In the genomic region with DNA sequence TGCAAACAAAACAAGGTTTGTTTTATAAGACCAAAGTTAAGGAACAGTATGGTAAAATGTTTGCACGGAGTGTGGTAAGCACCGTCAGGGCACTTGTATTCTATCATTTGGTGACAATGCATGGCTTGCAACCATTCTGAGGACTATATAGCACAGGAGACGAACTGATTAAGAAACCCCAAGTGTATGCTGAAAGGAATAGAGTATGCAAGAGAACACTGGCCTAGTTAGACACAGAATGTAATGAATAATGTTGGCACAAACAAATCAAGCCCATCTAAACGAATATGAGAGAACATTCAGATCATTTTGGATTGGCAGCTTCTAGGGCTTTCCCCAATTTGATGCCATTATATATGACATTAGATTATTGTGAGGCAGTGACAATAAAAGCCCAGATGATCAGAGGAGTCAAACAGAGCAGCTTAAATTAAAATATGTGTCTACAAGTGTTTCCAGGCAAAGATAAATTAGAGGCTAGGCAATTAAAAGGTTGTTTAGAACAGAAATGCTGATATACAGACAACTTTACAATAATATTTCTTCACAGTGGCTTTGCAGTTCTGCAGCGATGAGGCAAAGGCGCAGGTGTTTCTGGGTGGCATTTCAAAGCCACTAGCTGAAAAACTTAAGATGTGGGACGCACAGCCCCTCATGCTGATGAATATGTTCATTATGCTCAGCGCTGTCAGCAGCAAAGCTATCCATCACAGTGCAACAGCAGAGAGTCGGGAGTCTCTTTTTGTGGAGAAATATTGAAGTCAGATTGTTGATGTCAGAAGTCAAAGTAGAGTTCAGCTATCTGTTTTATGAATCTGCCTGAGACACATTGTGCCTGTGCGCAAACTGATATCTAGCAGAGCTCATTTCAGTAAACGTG, we compare ENCODE assay signal across 22 mouse cellular contexts.
DNase-seq lines count a peak whose midpoint lies in the region; ATAC-seq and TF ChIP-seq lines count a peak whose summit lies in the region.
"Had no signal": no experiment of that assay in that cellular context is flagged by ENCODE, and none has a peak within 500 bp of the region (broad histone marks: within the 10 kb centered on the region; RNA-seq: fewer than 3 reads in every experiment).

No protein-coding gene starts in this region.

- no peaks in the 10 kb centered on the region for H3K9me3 ChIP-seq in hindbrain, embryonic 13.5 days
- no peaks in the 10 kb centered on the region for H3K9me3 ChIP-seq in hindbrain, embryonic 11.5 days (ENCODE audit: control insufficient read depth, low read length)
- no peaks in the 10 kb centered on the region for H3K9me3 ChIP-seq in forebrain, embryonic 11.5 days (ENCODE audit: control insufficient read depth, low read length)
- H3K9me3 ChIP-seq in forebrain, postnatal 0 days (ENCODE audit: low read length), result no peaks in the 10 kb centered on the region
- H3K9me3 ChIP-seq: hindbrain, embryonic 15.5 days; limb, embryonic 13.5 days; liver, embryonic 12.5 days; midbrain, embryonic 12.5 days; neural tube, embryonic 12.5 days had no signal

- peaks cover 10% of the 10 kb centered on the region for H3K4me1 ChIP-seq in hindbrain, embryonic 13.5 days (replicated peaks)
- no peaks in the 10 kb centered on the region for H3K4me1 ChIP-seq in hindbrain, embryonic 11.5 days (replicated peaks; ENCODE audit: control insufficient read depth, insufficient read depth, low read length)
- H3K4me1 ChIP-seq in forebrain, embryonic 11.5 days (replicated peaks; ENCODE audit: control insufficient read depth, insufficient read depth, low read length), result peaks cover 8% of the 10 kb centered on the region
- peaks cover 17% of the 10 kb centered on the region; the same call in 1 of the 2 replicates for H3K4me1 ChIP-seq in forebrain, postnatal 0 days (ENCODE audit: insufficient read depth)
- H3K4me1 ChIP-seq: limb, embryonic 13.5 days; liver, embryonic 12.5 days had no signal

- no peak overlapping the region for H3K27ac ChIP-seq in hindbrain, embryonic 13.5 days
- no peak overlapping the region for H3K27ac ChIP-seq in hindbrain, embryonic 11.5 days (ENCODE audit: low read depth, low read length)
- peak overlapping the region; percentile 51; the same call in 1 of the 2 replicates for H3K27ac ChIP-seq in forebrain, embryonic 11.5 days (ENCODE audit: low read depth, low read length)
- peak overlapping the region; percentile 80 for H3K27ac ChIP-seq in forebrain, postnatal 0 days (ENCODE audit: low read depth, low read length)
- H3K27ac ChIP-seq: heart, adult 2 months; hindbrain, embryonic 15.5 days; kidney, postnatal 0 days; limb, embryonic 13.5 days; liver, embryonic 12.5 days; midbrain, embryonic 12.5 days; neural tube, embryonic 12.5 days had no signal

- 52% methylated on average over 11 of the region's 11 CpGs for WGBS in hindbrain, embryonic 13.5 days
- WGBS in hindbrain, embryonic 11.5 days, result 64% methylated on average over 11 of the region's 11 CpGs
- 44% methylated on average over 11 of the region's 11 CpGs for WGBS in forebrain, embryonic 11.5 days
- WGBS in forebrain, postnatal 0 days, result 19% methylated on average over 11 of the region's 11 CpGs

- TF ChIP-seq CTCF in forebrain, postnatal 0 days (IDR thresholded peaks at IDR 0.05; ENCODE audit: low read depth), result no peak

- DNase-seq in hindbrain, embryonic 11.5 days (ENCODE audit: low spot score), result no peak
- peak; percentile 26 to 40 for DNase-seq in right cerebral cortex, adult 2 months (ENCODE audit: low spot score in 2 of 2)
- no peak for DNase-seq in right cerebral cortex, postnatal 14 days
- DNase-seq in forebrain, embryonic 11.5 days (ENCODE audit: low spot score), result no peak
- DNase-seq in forebrain, postnatal 0 days, result peak; percentile 75
- no peak for DNase-seq in gastrocnemius, postnatal 4 days (ENCODE audit: low spot score in 2 of 2)
- DNase-seq in heart, adult 9 months (ENCODE audit: low spot score in 2 of 2), result no peak
- DNase-seq: adrenal gland, postnatal 25 days; cerebellum, adult 9-11 months; gastrocnemius, postnatal 25 days; heart, adult 2 months; kidney, adult 2 months; lung, adult 18-20 months; lung, postnatal 14 days; thymus, postnatal 25 days had no signal

- ATAC-seq in hindbrain, embryonic 13.5 days (ENCODE audit: low FRiP score), result 0 out of 2 replicates have a peak, but pooled peaks have one; percentile 59
- no peak for ATAC-seq in hindbrain, embryonic 11.5 days (ENCODE audit: low FRiP score)
- ATAC-seq in forebrain, embryonic 11.5 days (replicated peaks; ENCODE audit: low FRiP score), result no peak
- ATAC-seq in forebrain, postnatal 0 days, result peak; percentile 70
- ATAC-seq: liver, embryonic 12.5 days had no signal

- no peak overlapping the region for H3K9ac ChIP-seq in hindbrain, embryonic 13.5 days
- H3K9ac ChIP-seq in hindbrain, embryonic 11.5 days (ENCODE audit: low read depth, low read length), result no peak overlapping the region
- peak overlapping the region; percentile 46; the same call in 1 of the 2 replicates for H3K9ac ChIP-seq in forebrain, embryonic 11.5 days (ENCODE audit: low read length)
- peak overlapping the region; percentile 32; the same call in 1 of the 2 replicates for H3K9ac ChIP-seq in forebrain, postnatal 0 days
- H3K9ac ChIP-seq: hindbrain, embryonic 15.5 days; limb, embryonic 13.5 days; liver, embryonic 12.5 days; midbrain, embryonic 12.5 days; neural tube, embryonic 12.5 days had no signal

- no peak overlapping the region for H3K4me2 ChIP-seq in hindbrain, embryonic 13.5 days
- no peak overlapping the region for H3K4me2 ChIP-seq in hindbrain, embryonic 11.5 days (replicated peaks; ENCODE audit: low read depth, low read length)
- H3K4me2 ChIP-seq in forebrain, embryonic 11.5 days (ENCODE audit: low read depth, low read length, severe bottlenecking), result 0 out of 2 replicates have a peak overlapping the region, but pooled peaks have one; percentile 1
- peak overlapping the region; percentile 36 for H3K4me2 ChIP-seq in forebrain, postnatal 0 days (ENCODE audit: low read depth)
- H3K4me2 ChIP-seq: hindbrain, embryonic 15.5 days; limb, embryonic 13.5 days; liver, embryonic 12.5 days; midbrain, embryonic 12.5 days; neural tube, embryonic 12.5 days had no signal

- no peak overlapping the region for H3K4me3 ChIP-seq in hindbrain, embryonic 13.5 days
- H3K4me3 ChIP-seq in hindbrain, embryonic 11.5 days (ENCODE audit: low read depth, low read length), result no peak overlapping the region
- no peak overlapping the region for H3K4me3 ChIP-seq in forebrain, embryonic 11.5 days (ENCODE audit: low read depth, low read length)
- H3K4me3 ChIP-seq in forebrain, postnatal 0 days (ENCODE audit: low read depth, low read length), result 0 out of 2 replicates have a peak overlapping the region, but pooled peaks have one; percentile 1
- H3K4me3 ChIP-seq: heart, adult 2 months; hindbrain, embryonic 15.5 days; limb, embryonic 13.5 days; liver, embryonic 12.5 days; midbrain, embryonic 12.5 days; neural tube, embryonic 12.5 days had no signal

- H3K27me3 ChIP-seq in hindbrain, embryonic 13.5 days, result no peaks in the 10 kb centered on the region
- H3K27me3 ChIP-seq in hindbrain, embryonic 11.5 days (ENCODE audit: control insufficient read depth, insufficient read depth, low read length), result no peaks in the 10 kb centered on the region
- no peaks in the 10 kb centered on the region for H3K27me3 ChIP-seq in forebrain, embryonic 11.5 days (ENCODE audit: control insufficient read depth, insufficient read depth, low read length)
- no peaks in the 10 kb centered on the region for H3K27me3 ChIP-seq in forebrain, postnatal 0 days (ENCODE audit: insufficient read depth, low read length)
- H3K27me3 ChIP-seq: hindbrain, embryonic 15.5 days; limb, embryonic 13.5 days; liver, embryonic 12.5 days; midbrain, embryonic 12.5 days; neural tube, embryonic 12.5 days had no signal

- no peaks in the 10 kb centered on the region for H3K36me3 ChIP-seq in hindbrain, embryonic 13.5 days
- no peaks in the 10 kb centered on the region for H3K36me3 ChIP-seq in hindbrain, embryonic 11.5 days (ENCODE audit: control insufficient read depth, insufficient read depth, low read length)
- no peaks in the 10 kb centered on the region for H3K36me3 ChIP-seq in forebrain, embryonic 11.5 days (ENCODE audit: control insufficient read depth, insufficient read depth, low read length)
- H3K36me3 ChIP-seq in forebrain, postnatal 0 days (ENCODE audit: insufficient read depth), result no peaks in the 10 kb centered on the region
- H3K36me3 ChIP-seq: hindbrain, embryonic 15.5 days; limb, embryonic 13.5 days; liver, embryonic 12.5 days; midbrain, embryonic 12.5 days; neural tube, embryonic 12.5 days had no signal

Comparison
In these comparisons a context has a peak if more than half of its experiments do, and no peak if none do; other contexts are left out.
1. ATAC-seq: peak in hindbrain, embryonic 13.5 days (single experiment) and forebrain, postnatal 0 days (single experiment); none in hindbrain, embryonic 11.5 days (single experiment) and forebrain, embryonic 11.5 days (single experiment).
2. DNase-seq: peak in right cerebral cortex, adult 2 months (2 of 2) and forebrain, postnatal 0 days (single experiment); none in hindbrain, embryonic 11.5 days (single experiment), right cerebral cortex, postnatal 14 days (single experiment), forebrain, embryonic 11.5 days (single experiment), gastrocnemius, postnatal 4 days (0 of 2) and heart, adult 9 months (0 of 2).
3. H3K27ac ChIP-seq: peak in forebrain, embryonic 11.5 days (single experiment) and forebrain, postnatal 0 days (single experiment); none in hindbrain, embryonic 13.5 days (single experiment) and hindbrain, embryonic 11.5 days (single experiment).
4. H3K4me2 ChIP-seq: peak in forebrain, embryonic 11.5 days (single experiment) and forebrain, postnatal 0 days (single experiment); none in hindbrain, embryonic 13.5 days (single experiment) and hindbrain, embryonic 11.5 days (single experiment).
5. H3K9ac ChIP-seq: peak in forebrain, embryonic 11.5 days (single experiment) and forebrain, postnatal 0 days (single experiment); none in hindbrain, embryonic 13.5 days (single experiment) and hindbrain, embryonic 11.5 days (single experiment).